Mouse (Mus musculus) cerebellum, adult 2 months (tissue): ENCODE measurements around the gene Apol7e.
"Not testable (repeated sequence)": the region's sequence is repeated elsewhere in the genome, so short reads cannot be mapped to it uniquely, and the experiment has no call there.

ENCODE experiments used
- CTCF ChIP-seq: fragments of 200-500 bp; IDR thresholded peaks from 2 replicates; pipeline ENCODE4 v1.5.1; 2011; ENCODE audit warnings: low read depth, mild to moderate bottlenecking, control low read depth, low read length, moderate library complexity, borderline replicate concordance; ENCODE audit not compliant: insufficient read depth
- POLR2A ChIP-seq: fragments of 200-500 bp; IDR thresholded peaks from 2 replicates; pipeline ENCODE4 v1.6.1; 2011; ENCODE audit warnings: low read length, control low read depth, borderline replicate concordance; ENCODE audit not compliant: insufficient read depth

- TF ChIP-seq POLR2A = not testable (repeated sequence)
- peak; percentile 44 for TF ChIP-seq CTCF
Observed at GRCm38 (mm10) chr15:77683944-77684343, 14.7 kb upstream of the Apol7e start.
